Comparison of ENCODE assay signal across 12 mouse cellular contexts in genomic region chr19:53679194-53679593, GRCm38 (mm10).
"Had no signal": no experiment of that assay in that cellular context is flagged by ENCODE, and none has a peak within 500 bp of the region (broad histone marks: within the 10 kb centered on the region; RNA-seq: fewer than 3 reads in every experiment).

No protein-coding gene starts in this region.

- ATAC-seq: midbrain, embryonic 16.5 days had no signal

- H3K9me3 ChIP-seq: limb, embryonic 13.5 days; midbrain, embryonic 12.5 days had no signal

- H3K9ac ChIP-seq: limb, embryonic 13.5 days; liver, embryonic 14.5 days; midbrain, embryonic 12.5 days had no signal

- DNase-seq: kidney, postnatal 4 days; lung, adult 18-20 months; right cerebral cortex, adult 18-20 months; spleen, adult 18-20 months; thymus, adult 18-20 months; thymus, postnatal 25 days had no signal

- H3K4me3 ChIP-seq: layer of hippocampus, adult 2 months; limb, embryonic 13.5 days; midbrain, embryonic 12.5 days had no signal

- H3K4me2 ChIP-seq: limb, embryonic 13.5 days; midbrain, embryonic 12.5 days had no signal

- H3K27ac ChIP-seq: kidney, postnatal 0 days; layer of hippocampus, adult 2 months; limb, embryonic 13.5 days; liver, embryonic 14.5 days; midbrain, embryonic 12.5 days had no signal

- H3K36me3 ChIP-seq: limb, embryonic 13.5 days; midbrain, embryonic 12.5 days had no signal
